9 mouse cellular contexts compared by ENCODE assay signal in genomic region chr2:163438619-163439451, GRCm38 (mm10). TPM values are rescaled to one million over a fixed set of nuclear protein-coding genes. Genes with fewer than 3 reads are reported as not detected.
A peak's percentile ranks its signal among the peaks of the same experiment; 100 is the strongest.
DNase-seq lines count a peak whose midpoint lies in the region; ATAC-seq and TF ChIP-seq lines count a peak whose summit lies in the region.
"Had no signal": no experiment of that assay in that cellular context is flagged by ENCODE, and none has a peak within 500 bp of the region (broad histone marks: within the 10 kb centered on the region; RNA-seq: fewer than 3 reads in every experiment).

No protein-coding gene starts in this region.

- no peak for TF ChIP-seq RAD21 in MEL (IDR thresholded peaks at IDR 0.05; ENCODE audit: low read depth, low read length)

- intact Hi-C loops in heart, adult 2 months (cut with DNase I), result no loop called here
- intact Hi-C loops in heart, postnatal 25 days (cut with DNase I), result no loop called here

- no peaks in the 10 kb centered on the region for H3K79me2 ChIP-seq in heart, adult 2 months (replicated peaks; ENCODE audit: control insufficient read depth, insufficient read depth, low read length)
- no peaks in the 10 kb centered on the region for H3K79me2 ChIP-seq in MEL (ENCODE audit: control insufficient read depth, insufficient read depth, low read length, poor library complexity)

- no peak for TF ChIP-seq POLR2A in heart, adult 2 months (IDR thresholded peaks at IDR 0.05; ENCODE audit: insufficient read depth, low read depth, low read length)
- no peak for TF ChIP-seq POLR2A in MEL (IDR thresholded peaks at IDR 0.05; ENCODE audit: control insufficient read depth in 1 of 2, insufficient read depth in 1 of 2, low read depth in 1 of 2, low read length in 2 of 2, poor library complexity in 1 of 2)

- peak overlapping the region; percentile 12; the same call in 1 of the 2 replicates for H3K4me3 ChIP-seq in heart, adult 2 months
- no peak overlapping the region for H3K4me3 ChIP-seq in MEL (ENCODE audit: control insufficient read depth in 1 of 2, insufficient read depth in 1 of 2, low read depth in 2 of 2, low read length in 2 of 2)
- H3K4me3 ChIP-seq in hindbrain, embryonic 11.5 days (ENCODE audit: low read depth, low read length), result peak overlapping the region; percentile 61
- H3K4me3 ChIP-seq in liver, embryonic 12.5 days, result peak overlapping the region; percentile 29

- no peak for TF ChIP-seq EP300 in heart, adult 2 months (IDR thresholded peaks at IDR 0.05; ENCODE audit: insufficient read depth, low read depth, low read length)
- TF ChIP-seq EP300 in MEL (IDR thresholded peaks at IDR 0.05; ENCODE audit: low read depth in 1 of 2, low read length in 2 of 2), result no peak

- no peak overlapping the region for H3K27ac ChIP-seq in heart, adult 2 months
- H3K27ac ChIP-seq in MEL (ENCODE audit: control insufficient read depth, low read depth, low read length), result no peak overlapping the region
- peak overlapping the region; percentile 65 for H3K27ac ChIP-seq in hindbrain, embryonic 11.5 days (ENCODE audit: low read depth, low read length)
- H3K27ac ChIP-seq in liver, embryonic 12.5 days, result no peak overlapping the region

- no peak for DNase-seq in heart, adult 2 months
- DNase-seq in heart, postnatal 25 days (ENCODE audit: low spot score), result no peak
- DNase-seq in MEL (ENCODE audit: low read depth, low spot score), result peak; percentile 57
- DNase-seq in embryo, embryonic 9.5 days (ENCODE audit: extremely low spot score), result peak; percentile 70
- peak; percentile 72 for DNase-seq in hindbrain, embryonic 11.5 days (ENCODE audit: low spot score)
- DNase-seq in ovary, postnatal 14 days (ENCODE audit: low spot score), result peak; percentile 25
- no peak for DNase-seq in left cerebral cortex, adult 8-10 months (ENCODE audit: low spot score in 2 of 2)

- peak overlapping the region; percentile 67 for H3K4me2 ChIP-seq in hindbrain, embryonic 11.5 days (replicated peaks; ENCODE audit: low read depth, low read length)
- peak overlapping the region; percentile 49 for H3K4me2 ChIP-seq in liver, embryonic 12.5 days

- no peaks in the 10 kb centered on the region for H3K9me3 ChIP-seq in MEL (replicated peaks; ENCODE audit: insufficient read depth, low read length)
- no peaks in the 10 kb centered on the region for H3K9me3 ChIP-seq in hindbrain, embryonic 11.5 days (ENCODE audit: control insufficient read depth, low read length)
- no peaks in the 10 kb centered on the region for H3K9me3 ChIP-seq in liver, embryonic 12.5 days (replicated peaks)
- H3K9me3 ChIP-seq: G1E had no signal

- no peak for TF ChIP-seq CTCF in heart, adult 2 months (IDR thresholded peaks at IDR 0.05)
- TF ChIP-seq CTCF in MEL (IDR thresholded peaks at IDR 0.05 in 2 of 3, conservative IDR thresholded peaks at IDR 0.05 in 1 of 3; ENCODE audit: control insufficient read depth in 1 of 3, insufficient read depth in 1 of 3, low read depth in 2 of 3, low read length in 3 of 3, poor library complexity in 1 of 3, severe bottlenecking in 1 of 3), result no peak

- H3K4me1 ChIP-seq in heart, adult 2 months (ENCODE audit: control insufficient read depth, insufficient read depth, low read length), result no peaks in the 10 kb centered on the region
- 0 out of 4 replicates have a peak, but pooled peaks cover 0 to 3% of the 10 kb centered on the region in 2 experiments for H3K4me1 ChIP-seq in MEL (ENCODE audit: control insufficient read depth in 1 of 2, insufficient read depth in 2 of 2, low read length in 2 of 2)
- 0 out of 2 replicates have a peak, but pooled peaks cover 2% of the 10 kb centered on the region for H3K4me1 ChIP-seq in hindbrain, embryonic 11.5 days (replicated peaks; ENCODE audit: control insufficient read depth, insufficient read depth, low read length)
- no peaks in the 10 kb centered on the region for H3K4me1 ChIP-seq in liver, embryonic 12.5 days

- ATAC-seq in hindbrain, embryonic 11.5 days (ENCODE audit: low FRiP score), result peak; percentile 67
- no peak for ATAC-seq in liver, embryonic 12.5 days

- H3K9ac ChIP-seq in heart, adult 2 months (ENCODE audit: low read depth, low read length), result no peak overlapping the region
- H3K9ac ChIP-seq in MEL (ENCODE audit: control insufficient read depth, low read depth, low read length, poor library complexity, severe bottlenecking), result no peak overlapping the region
- peak overlapping the region; percentile 76 for H3K9ac ChIP-seq in hindbrain, embryonic 11.5 days (ENCODE audit: low read depth, low read length)
- no peak overlapping the region for H3K9ac ChIP-seq in liver, embryonic 12.5 days

- no peaks in the 10 kb centered on the region for H3K36me3 ChIP-seq in heart, adult 2 months (ENCODE audit: control insufficient read depth, insufficient read depth, low read length)
- no peaks in the 10 kb centered on the region for H3K36me3 ChIP-seq in MEL (ENCODE audit: control insufficient read depth in 1 of 2, insufficient read depth in 2 of 2, low read length in 2 of 2)
- no peaks in the 10 kb centered on the region for H3K36me3 ChIP-seq in hindbrain, embryonic 11.5 days (ENCODE audit: control insufficient read depth, insufficient read depth, low read length)
- no peaks in the 10 kb centered on the region for H3K36me3 ChIP-seq in liver, embryonic 12.5 days
- H3K36me3 ChIP-seq: G1E had no signal

- WGBS in heart, adult 2 months, result 1% methylated on average over 30 of the region's 30 CpGs
- WGBS in hindbrain, embryonic 11.5 days, result 1% methylated on average over 30 of the region's 30 CpGs
- 5% methylated on average over 30 of the region's 30 CpGs for WGBS in liver, embryonic 12.5 days (ENCODE audit: insufficient replicate concordance)

- H3K27me3 ChIP-seq in heart, adult 2 months (ENCODE audit: control insufficient read depth, insufficient read depth, low read length), result peaks cover 6% of the 10 kb centered on the region
- H3K27me3 ChIP-seq in MEL (ENCODE audit: control insufficient read depth in 1 of 2, insufficient read depth in 2 of 2, low read length in 2 of 2), result peaks cover 7 to 10% of the 10 kb centered on the region in 2 experiments; a peak in 3 of 4 replicates
- H3K27me3 ChIP-seq in hindbrain, embryonic 11.5 days (ENCODE audit: control insufficient read depth, insufficient read depth, low read length), result 0 out of 2 replicates have a peak, but pooled peaks cover 2% of the 10 kb centered on the region
- peaks cover 56% of the 10 kb centered on the region for H3K27me3 ChIP-seq in liver, embryonic 12.5 days (replicated peaks)

TF ChIP-seq in MEL, 35 proteins besides CTCF, POLR2A, EP300 and RAD21 (continues in another document):
- TF ChIP-seq GATA1 (IDR thresholded peaks at IDR 0.05; ENCODE audit: low read depth, low read length), result no peak

RNA-seq across cellular contexts. Expression of gene Gdap1l1, which starts 0.6 kb away (rescaled TPM):
- not detected for total RNA-seq in heart, adult 2 months (2021)
- polyA plus RNA-seq in heart, adult 2 months (2012; rRNA removed), result 0.23 and 0.25 TPM in 2 replicates
- total RNA-seq in heart, postnatal 25 days (2021), result not detected
- not detected in 2 replicates for total RNA-seq in MEL (2012; rRNA removed)
- polyA plus RNA-seq in MEL (2012; ENCODE audit: insufficient read depth in 1 of 2, insufficient read length in 2 of 2, low read depth in 1 of 2, low replicate concordance in 2 of 2, missing spikeins in 1 of 2), result not detected
- 47.4 and 52.9 TPM in 2 replicates for polyA plus RNA-seq in hindbrain, embryonic 11.5 days (2014; fragmentation: Nextera tagmentation; extraction: Ambion mirVana)
- 0.19 and 0.36 TPM in 2 replicates for polyA plus RNA-seq in liver, embryonic 12.5 days (2016; fragmentation: Nextera tagmentation; extraction: Ambion mirVana)
- total RNA-seq in left cerebral cortex, adult 8-10 months (2022), result 10 to 100 TPM; 61.0 to 66.6 (median 63.2) TPM
- polyA plus RNA-seq: G1E had no signal

RNA-seq across cellular contexts. Expression of gene Oser1, which starts 14.3 kb away (rescaled TPM):
- 10 to 100 TPM; 19.6 to 21.2 TPM for total RNA-seq in heart, adult 2 months (2021)
- 9.7 and 16.4 TPM in 2 replicates for polyA plus RNA-seq in heart, adult 2 months (2012; rRNA removed)
- 10 to 100 TPM; 21.0 to 21.6 TPM for total RNA-seq in heart, postnatal 25 days (2021)
- 42.3 and 43.8 TPM in 2 replicates for total RNA-seq in MEL (2012; rRNA removed)
- polyA plus RNA-seq in MEL (2012; ENCODE audit: insufficient read depth in 1 of 2, insufficient read length in 2 of 2, low read depth in 1 of 2, low replicate concordance in 2 of 2, missing spikeins in 1 of 2), result 10 to 100 TPM in 1 of 2 experiments, not detected in 1; 53.9 TPM
- 88.7 and 92.1 TPM in 2 replicates for polyA plus RNA-seq in hindbrain, embryonic 11.5 days (2014; fragmentation: Nextera tagmentation; extraction: Ambion mirVana)
- 41.3 and 43.0 TPM in 2 replicates for polyA plus RNA-seq in liver, embryonic 12.5 days (2016; fragmentation: Nextera tagmentation; extraction: Ambion mirVana)
- total RNA-seq in left cerebral cortex, adult 8-10 months (2022), result 10 to 100 TPM; 21.1 to 27.5 (median 27.1) TPM

RNA-seq across cellular contexts. Expression of gene Fitm2, which starts 33.6 kb away (rescaled TPM):
- 100 to 1,000 TPM; 196 to 223 TPM for total RNA-seq in heart, adult 2 months (2021)
- 93.8 and 139 TPM in 2 replicates for polyA plus RNA-seq in heart, adult 2 months (2012; rRNA removed)
- 100 to 1,000 TPM; 174 to 182 TPM for total RNA-seq in heart, postnatal 25 days (2021)
- total RNA-seq in MEL (2012; rRNA removed), result 7.6 and 10.6 TPM in 2 replicates
- 10 to 100 TPM in 1 of 2 experiments, 1 to 10 TPM in 1; 6.6 to 60.9 TPM for polyA plus RNA-seq in MEL (2012; ENCODE audit: insufficient read depth in 1 of 2, insufficient read length in 2 of 2, low read depth in 1 of 2, low replicate concordance in 2 of 2, missing spikeins in 1 of 2)
- polyA plus RNA-seq in hindbrain, embryonic 11.5 days (2014; fragmentation: Nextera tagmentation; extraction: Ambion mirVana), result 8.0 and 9.0 TPM in 2 replicates
- polyA plus RNA-seq in liver, embryonic 12.5 days (2016; fragmentation: Nextera tagmentation; extraction: Ambion mirVana), result 6.7 and 7.0 TPM in 2 replicates
- total RNA-seq in left cerebral cortex, adult 8-10 months (2022), result 10 to 100 TPM; 16.7 to 19.4 (median 17.9) TPM

RNA-seq across cellular contexts. Expression of gene Jph2, which starts 41.0 kb away (rescaled TPM):
- total RNA-seq in heart, adult 2 months (2021), result 100 to 1,000 TPM; 389 to 391 TPM
- 193 and 253 TPM in 2 replicates for polyA plus RNA-seq in heart, adult 2 months (2012; rRNA removed)
- total RNA-seq in heart, postnatal 25 days (2021), result 100 to 1,000 TPM; 374 to 418 TPM
- total RNA-seq in MEL (2012; rRNA removed), result 0.03 and 0.04 TPM in 2 replicates
- polyA plus RNA-seq in MEL (2012; ENCODE audit: insufficient read depth in 1 of 2, insufficient read length in 2 of 2, low read depth in 1 of 2, low replicate concordance in 2 of 2, missing spikeins in 1 of 2), result under 1 TPM in 1 of 2 experiments, not detected in 1; 0.19 TPM
- 0.32 and 0.43 TPM in 2 replicates for polyA plus RNA-seq in hindbrain, embryonic 11.5 days (2014; fragmentation: Nextera tagmentation; extraction: Ambion mirVana)
- polyA plus RNA-seq in liver, embryonic 12.5 days (2016; fragmentation: Nextera tagmentation; extraction: Ambion mirVana), result 0.12 and 0.16 TPM in 2 replicates
- total RNA-seq in left cerebral cortex, adult 8-10 months (2022), result under 1 TPM; 0.49 to 0.85 (median 0.71) TPM
- polyA plus RNA-seq: G1E had no signal

RNA-seq across cellular contexts. Expression of gene R3hdml, which starts 53.3 kb away (rescaled TPM):
- total RNA-seq in heart, adult 2 months (2021), result not detected
- polyA plus RNA-seq in heart, adult 2 months (2012; rRNA removed), result not detected in 2 replicates
- total RNA-seq in heart, postnatal 25 days (2021), result not detected
- total RNA-seq in MEL (2012; rRNA removed), result not detected in 2 replicates
- not detected for polyA plus RNA-seq in MEL (2012; ENCODE audit: insufficient read depth in 1 of 2, insufficient read length in 2 of 2, low read depth in 1 of 2, low replicate concordance in 2 of 2, missing spikeins in 1 of 2)
- polyA plus RNA-seq in hindbrain, embryonic 11.5 days (2014; fragmentation: Nextera tagmentation; extraction: Ambion mirVana), result 0.15 TPM in 1 of 2 replicates, not detected in the other
- polyA plus RNA-seq in liver, embryonic 12.5 days (2016; fragmentation: Nextera tagmentation; extraction: Ambion mirVana), result not detected in 2 replicates
- total RNA-seq in left cerebral cortex, adult 8-10 months (2022), result not detected
- total RNA-seq: G1E had no signal
- polyA plus RNA-seq: G1E had no signal

Comparison
In these comparisons a context has a peak if more than half of its experiments do, and no peak if none do; other contexts are left out.
1. DNase-seq: peak in MEL (single experiment), embryo, embryonic 9.5 days (single experiment), hindbrain, embryonic 11.5 days (single experiment) and ovary, postnatal 14 days (single experiment); none in heart, adult 2 months (0 of 2), heart, postnatal 25 days (single experiment) and left cerebral cortex, adult 8-10 months (0 of 2).
2. H3K4me3 ChIP-seq: peak in heart, adult 2 months (single experiment), hindbrain, embryonic 11.5 days (single experiment) and liver, embryonic 12.5 days (single experiment); none in MEL (0 of 2).
3. RNA of gene Gdap1l1, which starts 0.6 kb away (total RNA-seq): 61.0 to 66.6 TPM in left cerebral cortex, adult 8-10 months; not detected in heart, postnatal 25 days, not detected in heart, adult 2 months and not detected in MEL; every median in the first group is over 10 times any median in the second.
4. RNA of gene Fitm2, which starts 33.6 kb away (total RNA-seq): 196 to 223 TPM in heart, adult 2 months and 174 to 182 TPM in heart, postnatal 25 days; 16.7 to 19.4 TPM in left cerebral cortex, adult 8-10 months and 7.6 to 10.6 TPM in MEL; every median in the first group is over 4 times any median in the second.